Mouse (Mus musculus) left cerebral cortex, adult 18-20 months (tissue): ENCODE measurements around the gene Wipf1. TPM values are rescaled to one million over a fixed set of nuclear protein-coding genes. Genes with fewer than 3 reads are reported as not detected.

Experiments
- DNase-seq, 2 experiments: peaks; one replicate each; pipeline ENCODE4 v3.0.0; 2021 to 2022; ENCODE audit warnings: low spot score in 2 of 2, mixed read lengths in 1 of 2
- total RNA-seq, 2 experiments: library from RNA; stranded (reverse); gene quantifications; 2 replicates each; pipeline ENCODE4 v1.2.3; 2021

Gene Wipf1
- total RNA-seq, 2 experiments from 2014 or later = 7.9 to 9.4 TPM

GRCm38 (mm10) chr2:73547256-73547655, 17.7 kb upstream of the Wipf1 start:
- DNase-seq = no peak

GRCm38 (mm10) chr2:73545556-73545955, 16.0 kb upstream of the Wipf1 start:
- no peak for DNase-seq

- DNase-seq = no peak
Observed at GRCm38 (mm10) chr2:73540450-73541162, 11.1 kb upstream of the Wipf1 start.

- no peak for DNase-seq
Observed at GRCm38 (mm10) chr2:73539697-73540096, 10.2 kb upstream of the Wipf1 start.

GRCm38 (mm10) chr2:73539141-73539540, 9.6 kb upstream of the Wipf1 start:
- no peak for DNase-seq

- no peak for DNase-seq
Observed at GRCm38 (mm10) chr2:73538590-73538989, 9.1 kb upstream of the Wipf1 start.

GRCm38 (mm10) chr2:73536091-73536783, 6.7 kb upstream of the Wipf1 start:
- no peak for DNase-seq

- DNase-seq = no peak
Observed at GRCm38 (mm10) chr2:73534720-73535119, 5.2 kb upstream of the Wipf1 start.

- DNase-seq = no peak
Observed at GRCm38 (mm10) chr2:73530487-73530886, 953 bp upstream of the Wipf1 start.

GRCm38 (mm10) chr2:73528516-73529355, 798 bp downstream of the Wipf1 start:
- peak in 1 of 2 experiments; percentile 14 for DNase-seq

- no peak for DNase-seq
Observed at GRCm38 (mm10) chr2:73527956-73528355, 1.6 kb downstream of the Wipf1 start.

GRCm38 (mm10) chr2:73526691-73527090, 2.8 kb downstream of the Wipf1 start:
- DNase-seq = no peak

GRCm38 (mm10) chr2:73522891-73523290, 6.6 kb downstream of the Wipf1 start:
- no peak for DNase-seq

GRCm38 (mm10) chr2:73522336-73522735, 7.2 kb downstream of the Wipf1 start:
- no peak for DNase-seq

GRCm38 (mm10) chr2:73521737-73522136, 7.8 kb downstream of the Wipf1 start:
- DNase-seq = no peak

GRCm38 (mm10) chr2:73518966-73519365, 10.6 kb downstream of the Wipf1 start:
- DNase-seq = no peak

- DNase-seq = no peak
Observed at GRCm38 (mm10) chr2:73518311-73518710, 11.2 kb downstream of the Wipf1 start.

- no peak for DNase-seq
Observed at GRCm38 (mm10) chr2:73514178-73514577, 15.4 kb downstream of the Wipf1 start.

GRCm38 (mm10) chr2:73513204-73513749, 16.3 kb downstream of the Wipf1 start:
- DNase-seq = no peak

GRCm38 (mm10) chr2:73512044-73512443, 17.5 kb downstream of the Wipf1 start:
- DNase-seq = no peak

GRCm38 (mm10) chr2:73510731-73511360, 18.7 kb downstream of the Wipf1 start:
- no peak for DNase-seq
